11 mouse cellular contexts compared by ENCODE assay signal in genomic region chr19:42332081-42332736, GRCm38 (mm10).
A peak's percentile ranks its signal among the peaks of the same experiment; 100 is the strongest.
DNase-seq lines count a peak whose midpoint lies in the region; ATAC-seq and TF ChIP-seq lines count a peak whose summit lies in the region.
"Had no signal": no experiment of that assay in that cellular context is flagged by ENCODE, and none has a peak within 500 bp of the region (broad histone marks: within the 10 kb centered on the region; RNA-seq: fewer than 3 reads in every experiment).

No protein-coding gene starts in this region.

- H3K4me3 ChIP-seq in cerebellum, adult 2 months (replicated peaks; ENCODE audit: insufficient read depth, low read depth, low read length): no peak overlapping the region
- no peak overlapping the region for H3K4me3 ChIP-seq in kidney, adult 2 months (ENCODE audit: insufficient read depth, low read depth, low read length)
- no peak overlapping the region for H3K4me3 ChIP-seq in kidney, embryonic 16.5 days (ENCODE audit: low read length)
- no peak overlapping the region for H3K4me3 ChIP-seq in small intestine, adult 2 months (ENCODE audit: low read depth, low read length)
- no peak overlapping the region for H3K4me3 ChIP-seq in heart, embryonic 12.5 days
- H3K4me3 ChIP-seq: kidney, embryonic 15.5 days; limb, embryonic 15.5 days had no signal

- TF ChIP-seq POLR2A in cerebellum, adult 2 months (IDR thresholded peaks at IDR 0.05; ENCODE audit: borderline replicate concordance, insufficient read depth, low read length): no peak
- no peak for TF ChIP-seq POLR2A in kidney, adult 2 months (IDR thresholded peaks at IDR 0.05; ENCODE audit: low read depth, low read length)
- TF ChIP-seq POLR2A in small intestine, adult 2 months (IDR thresholded peaks at IDR 0.05; ENCODE audit: low read depth, low read length): no peak

- no peak for ATAC-seq in kidney, embryonic 16.5 days (ENCODE audit: low FRiP score, low TSS enrichment)
- no peak for ATAC-seq in heart, embryonic 12.5 days (ENCODE audit: insufficient number of reproducible peaks, low FRiP score)

- no peak overlapping the region for H3K4me2 ChIP-seq in kidney, embryonic 16.5 days (replicated peaks; ENCODE audit: low read depth, low read length)
- no peak overlapping the region for H3K4me2 ChIP-seq in heart, embryonic 12.5 days
- H3K4me2 ChIP-seq: kidney, embryonic 15.5 days; limb, embryonic 15.5 days had no signal

- H3K27me3 ChIP-seq in cerebellum, adult 2 months (ENCODE audit: control insufficient read depth, insufficient read depth, low read length): no peaks in the 10 kb centered on the region
- no peaks in the 10 kb centered on the region for H3K27me3 ChIP-seq in kidney, adult 2 months (replicated peaks; ENCODE audit: control insufficient read depth, insufficient read depth, low read length)
- H3K27me3 ChIP-seq in kidney, embryonic 16.5 days (ENCODE audit: insufficient read depth, low read length): no peaks in the 10 kb centered on the region
- H3K27me3 ChIP-seq in small intestine, adult 2 months (ENCODE audit: control insufficient read depth, insufficient read depth, low read length): no peaks in the 10 kb centered on the region
- H3K27me3 ChIP-seq in heart, embryonic 12.5 days (replicated peaks): peaks cover 30% of the 10 kb centered on the region
- H3K27me3 ChIP-seq: kidney, embryonic 15.5 days; limb, embryonic 15.5 days had no signal

- H3K36me3 ChIP-seq in kidney, adult 2 months (ENCODE audit: control insufficient read depth, insufficient read depth, low read length): no peaks in the 10 kb centered on the region
- no peaks in the 10 kb centered on the region for H3K36me3 ChIP-seq in kidney, embryonic 16.5 days (ENCODE audit: insufficient read depth, low read length)
- H3K36me3 ChIP-seq in small intestine, adult 2 months (ENCODE audit: control insufficient read depth, insufficient read depth, low read length): no peaks in the 10 kb centered on the region
- no peaks in the 10 kb centered on the region for H3K36me3 ChIP-seq in heart, embryonic 12.5 days
- H3K36me3 ChIP-seq: kidney, embryonic 15.5 days; limb, embryonic 15.5 days had no signal

- no peaks in the 10 kb centered on the region for H3K9me3 ChIP-seq in kidney, embryonic 16.5 days (ENCODE audit: low read length)
- no peaks in the 10 kb centered on the region for H3K9me3 ChIP-seq in heart, embryonic 12.5 days (replicated peaks)
- H3K9me3 ChIP-seq: kidney, embryonic 15.5 days; limb, embryonic 15.5 days had no signal

- H3K4me1 ChIP-seq in cerebellum, adult 2 months (ENCODE audit: control insufficient read depth, insufficient read depth, low read length): peaks cover 4% of the 10 kb centered on the region; the same call in 1 of the 2 replicates
- no peaks in the 10 kb centered on the region for H3K4me1 ChIP-seq in kidney, adult 2 months (ENCODE audit: control insufficient read depth, insufficient read depth, low read length)
- H3K4me1 ChIP-seq in kidney, embryonic 16.5 days (ENCODE audit: insufficient read depth, low read length): no peaks in the 10 kb centered on the region
- no peaks in the 10 kb centered on the region for H3K4me1 ChIP-seq in small intestine, adult 2 months (ENCODE audit: control insufficient read depth, insufficient read depth, insufficient read length, low read length)
- H3K4me1 ChIP-seq in heart, embryonic 12.5 days (replicated peaks): no peaks in the 10 kb centered on the region
- H3K4me1 ChIP-seq: kidney, embryonic 15.5 days; limb, embryonic 15.5 days had no signal

- H3K27ac ChIP-seq in cerebellum, adult 2 months (ENCODE audit: insufficient read depth, low read length): no peak overlapping the region
- no peak overlapping the region for H3K27ac ChIP-seq in kidney, adult 2 months (ENCODE audit: insufficient read depth, low read depth, low read length)
- no peak overlapping the region for H3K27ac ChIP-seq in kidney, embryonic 16.5 days (ENCODE audit: low read length)
- no peak overlapping the region for H3K27ac ChIP-seq in small intestine, adult 2 months (ENCODE audit: insufficient read depth, low read depth, low read length)
- H3K27ac ChIP-seq in heart, embryonic 12.5 days (ENCODE audit: poor library complexity, severe bottlenecking): no peak overlapping the region
- H3K27ac ChIP-seq: kidney, embryonic 15.5 days; limb, embryonic 15.5 days had no signal

- 24% methylated on average over 9 of the region's 9 CpGs for WGBS in cerebellum, adult 2 months
- WGBS in kidney, adult 2 months: 37% methylated on average over 9 of the region's 9 CpGs
- WGBS in kidney, embryonic 16.5 days: 51% methylated on average over 9 of the region's 9 CpGs
- 40% methylated on average over 9 of the region's 9 CpGs for WGBS in small intestine, adult 2 months
- 54% methylated on average over 9 of the region's 9 CpGs for WGBS in heart, embryonic 12.5 days

- no peak for DNase-seq in cerebellum, adult 2 months
- no peak for DNase-seq in cerebellum, adult 11-12 months
- DNase-seq in kidney, adult 2 months: no peak
- DNase-seq in right cerebral cortex, postnatal 10 days (ENCODE audit: low spot score in 2 of 2): peak; percentile 61 to 71
- DNase-seq in right cerebral cortex, postnatal 36 days (ENCODE audit: low spot score in 2 of 2): no peak
- DNase-seq: spleen, adult 18-20 months had no signal

- TF ChIP-seq CTCF in cerebellum, adult 2 months (IDR thresholded peaks at IDR 0.05; ENCODE audit: borderline replicate concordance, insufficient read depth, low read depth, low read length): peak; percentile 45; the same call in 1 of the 2 replicates
- TF ChIP-seq CTCF in kidney, adult 2 months (conservative IDR thresholded peaks at IDR 0.05; ENCODE audit: insufficient read depth, insufficient read length, low read depth, low read length): 0 out of 2 replicates have a peak, but pooled peaks have one; percentile 17
- peak; percentile 40; the same call in 1 of the 2 replicates for TF ChIP-seq CTCF in small intestine, adult 2 months (IDR thresholded peaks at IDR 0.05; ENCODE audit: extremely low read depth, insufficient read length, insufficient replicate concordance, low read depth, low read length)

- H3K9ac ChIP-seq in kidney, embryonic 16.5 days (replicated peaks; ENCODE audit: low read length): no peak overlapping the region
- H3K9ac ChIP-seq in heart, embryonic 12.5 days: no peak overlapping the region
- H3K9ac ChIP-seq: kidney, embryonic 15.5 days; limb, embryonic 15.5 days had no signal

Comparison
In these comparisons a context has a peak if more than half of its experiments do, and no peak if none do; other contexts are left out.
1. DNase-seq: peak in right cerebral cortex, postnatal 10 days (2 of 2); none in cerebellum, adult 2 months (0 of 2), cerebellum, adult 11-12 months (single experiment), kidney, adult 2 months (single experiment) and right cerebral cortex, postnatal 36 days (0 of 2).
2. Peak in every context shown above with its lines, with median percentiles within 50 percentile points of each other: CTCF ChIP-seq.